Mouse (Mus musculus) neural tube, embryonic 15.5 days (tissue): Measurements from ENCODE around the gene Man2b2. TPM values are rescaled to one million over a fixed set of nuclear protein-coding genes. Genes with fewer than 3 reads are reported as not detected.
A peak's percentile ranks its signal among the peaks of the same experiment; 100 is the strongest.

Experiments
- ATAC-seq: fragments of 200-750 bp; cut with Nextera tagmentation; 2 replicates; pipeline ENCODE4 v1.8.0; 2017; ENCODE audit warnings: mild to moderate bottlenecking, moderate TSS enrichment, moderate library complexity; ENCODE audit not compliant: low FRiP score
- H3K27ac ChIP-seq: fragments of 300-500 bp; sonication (generic); replicated peaks from 2 replicates; pipeline ENCODE4 v1.5.1; 2015; ENCODE audit warnings: mild to moderate bottlenecking, inconsistent platforms
- H3K27me3 ChIP-seq: fragments of 300-500 bp; sonication (generic); replicated peaks from 2 replicates; pipeline ENCODE4 v1.6.1; 2015; ENCODE audit warnings: inconsistent platforms
- H3K36me3 ChIP-seq: fragments of 300-500 bp; sonication (generic); 2 replicates; pipeline ENCODE4 v1.6.1; 2015; ENCODE audit warnings: inconsistent platforms
- H3K4me1 ChIP-seq: fragments of 300-500 bp; sonication (generic); 2 replicates; pipeline ENCODE4 v1.6.1; 2015; ENCODE audit warnings: inconsistent platforms
- H3K4me2 ChIP-seq: fragments of 300-500 bp; sonication (generic); 2 replicates; pipeline ENCODE4 v1.6.1; 2015; ENCODE audit warnings: inconsistent platforms, mild to moderate bottlenecking, moderate library complexity
- H3K4me3 ChIP-seq: fragments of 300-500 bp; sonication (generic); replicated peaks from 2 replicates; pipeline ENCODE4 v1.5.1; 2015; ENCODE audit warnings: mild to moderate bottlenecking, inconsistent platforms
- H3K9ac ChIP-seq: fragments of 300-500 bp; sonication (generic); replicated peaks from 2 replicates; pipeline ENCODE4 v1.6.1; 2015; ENCODE audit warnings: mild to moderate bottlenecking, inconsistent platforms
- H3K9me3 ChIP-seq: fragments of 300-500 bp; sonication (generic); replicated peaks from 2 replicates; pipeline ENCODE4 v1.6.1; 2016; ENCODE audit warnings: inconsistent platforms
- WGBS: fragments of 180-500 bp; shearing (Covaris S2); methylation state at CpG from one replicate; pipeline ENCODE4 v1.1.7; 2015; ENCODE audit warnings: mixed read lengths; 5-methylcytosine and 5-hydroxymethylcytosine counted together
- polyA plus RNA-seq: library from polyadenylated mRNA; unstranded; fragments of >200 nt; fragmentation: Nextera tagmentation; extraction: Ambion mirVana; gene quantifications from 2 replicates; pipeline ENCODE4 v1.2.1, GENCODE M21; 2015

Gene Man2b2
- polyA plus RNA-seq = 13.2 and 14.4 TPM in 2 replicates

GRCm38 (mm10) chr5:36829913-36830879 is at the start of gene Man2b2:
Man2b2 (minus strand) TSS chr5:36830653.
- peak; percentile 81 for ATAC-seq
- 3% methylated on average over 46 of the region's 46 CpGs for WGBS
- Histone ChIP-seq H3K27me3 (no peaks in the 10 kb centered on the region), H3K36me3 (0 out of 2 replicates have a peak, but pooled peaks cover 6% of the 10 kb centered on the region), H3K4me3 (peak within 1 kb of the TSS; percentile 54), H3K4me2 (peak within 1 kb of the TSS; percentile 81), H3K9me3 (no peaks in the 10 kb centered on the region), H3K9ac (peak within 1 kb of the TSS; percentile 60), H3K4me1 (peaks cover 14% of the 10 kb centered on the region), H3K27ac (no peak within 1 kb of the TSS)

- no peak overlapping the region for H3K27ac ChIP-seq
- ATAC-seq = no peak
- H3K4me2 ChIP-seq = no peak overlapping the region
- H3K36me3 ChIP-seq = no peaks in the 10 kb centered on the region
- H3K4me3 ChIP-seq = no peak overlapping the region
- peaks cover 19% of the 10 kb centered on the region; the same call in 1 of the 2 replicates for H3K4me1 ChIP-seq
- no peaks in the 10 kb centered on the region for H3K27me3 ChIP-seq
- 86% methylated on average over 4 of the region's 4 CpGs for WGBS
- no peak overlapping the region for H3K9ac ChIP-seq
- no peaks in the 10 kb centered on the region for H3K9me3 ChIP-seq
Measured at GRCm38 (mm10) chr5:36878801-36879200, 48.3 kb upstream of the Man2b2 start.

- H3K9me3 ChIP-seq = no peaks in the 10 kb centered on the region
- WGBS = 93% methylated on average over 2 of the region's 2 CpGs
- no peaks in the 10 kb centered on the region; the same call in 1 of the 2 replicates for H3K27me3 ChIP-seq
- 0 out of 2 replicates have a peak, but pooled peaks cover 9% of the 10 kb centered on the region for H3K4me1 ChIP-seq
- no peak overlapping the region for H3K4me3 ChIP-seq
- H3K27ac ChIP-seq = no peak overlapping the region
- no peaks in the 10 kb centered on the region for H3K36me3 ChIP-seq
- no peak for ATAC-seq
- H3K4me2 ChIP-seq = no peak overlapping the region
- H3K9ac ChIP-seq = no peak overlapping the region
Measured at GRCm38 (mm10) chr5:36877641-36878040, 47.2 kb upstream of the Man2b2 start.

GRCm38 (mm10) chr5:36876777-36877396 is 46.4 kb upstream of the Man2b2 start:
- 46% methylated on average over 7 of the region's 7 CpGs for WGBS

GRCm38 (mm10) chr5:36875956-36876355 is 45.5 kb upstream of the Man2b2 start:
- H3K9me3 ChIP-seq = no peaks in the 10 kb centered on the region
- H3K9ac ChIP-seq = no peak overlapping the region
- no peak for ATAC-seq
- peaks cover 10% of the 10 kb centered on the region; the same call in 1 of the 2 replicates for H3K4me1 ChIP-seq
- 80% methylated on average over 4 of the region's 4 CpGs for WGBS
- no peak overlapping the region for H3K27ac ChIP-seq
- H3K27me3 ChIP-seq = no peaks in the 10 kb centered on the region; the same call in 1 of the 2 replicates
- no peaks in the 10 kb centered on the region for H3K36me3 ChIP-seq
- no peak overlapping the region for H3K4me2 ChIP-seq
- no peak overlapping the region for H3K4me3 ChIP-seq

More at GRCm38 (mm10) chr5:36876777-36877396, 46.4 kb upstream of the Man2b2 start:
- ATAC-seq = no peak
- Histone ChIP-seq H3K9me3 (no peaks in the 10 kb centered on the region), H3K27ac (no peak overlapping the region), H3K36me3 (no peaks in the 10 kb centered on the region), H3K4me3 (no peak overlapping the region), H3K27me3 (no peaks in the 10 kb centered on the region; the same call in 1 of the 2 replicates), H3K4me2 (no peak overlapping the region), H3K9ac (no peak overlapping the region), H3K4me1 (0 out of 2 replicates have a peak, but pooled peaks cover 8% of the 10 kb centered on the region)

- H3K4me1 ChIP-seq = peaks cover 35% of the 10 kb centered on the region
- ATAC-seq = no peak
- WGBS = 82% methylated on average over 6 of the region's 6 CpGs
- H3K9me3 ChIP-seq = no peaks in the 10 kb centered on the region
- H3K27ac ChIP-seq = no peak overlapping the region
- peak overlapping the region; percentile 83 for H3K4me2 ChIP-seq
- H3K27me3 ChIP-seq = peaks cover 24% of the 10 kb centered on the region
- no peak overlapping the region for H3K9ac ChIP-seq
- no peaks in the 10 kb centered on the region for H3K36me3 ChIP-seq
- H3K4me3 ChIP-seq = peak overlapping the region; percentile 67; the same call in 1 of the 2 replicates
Measured at GRCm38 (mm10) chr5:36870916-36871315, 40.5 kb upstream of the Man2b2 start.

GRCm38 (mm10) chr5:36869578-36870236 is 39.3 kb upstream of the Man2b2 start:
- H3K9me3 ChIP-seq = no peaks in the 10 kb centered on the region
- under 1% methylated on average over 55 of the region's 56 CpGs for WGBS
- H3K27me3 ChIP-seq = peaks cover 35% of the 10 kb centered on the region
- H3K36me3 ChIP-seq = no peaks in the 10 kb centered on the region
- H3K27ac ChIP-seq = peak overlapping the region; percentile 88
- H3K9ac ChIP-seq = peak overlapping the region; percentile 80
- H3K4me3 ChIP-seq = peak overlapping the region; percentile 67
- ATAC-seq = peak; percentile 61
- peaks cover 33% of the 10 kb centered on the region for H3K4me1 ChIP-seq
- H3K4me2 ChIP-seq = peak overlapping the region; percentile 83

- 0% methylated on average over 7 of the region's 7 CpGs for whole genome bisulfite sequencing
- Histone ChIP-seq H3K36me3 (no peaks in the 10 kb centered on the region), H3K4me3 (peak overlapping the region; percentile 67), H3K27ac (peak overlapping the region; percentile 88), H3K27me3 (peaks cover 35% of the 10 kb centered on the region), H3K4me2 (peak overlapping the region; percentile 83), H3K9me3 (no peaks in the 10 kb centered on the region), H3K4me1 (peaks cover 33% of the 10 kb centered on the region), H3K9ac (peak overlapping the region; percentile 80)
- ATAC-seq = peak; percentile 15
Measured at GRCm38 (mm10) chr5:36869186-36869577, 38.7 kb upstream of the Man2b2 start.

GRCm38 (mm10) chr5:36868266-36869090 is 38.0 kb upstream of the Man2b2 start, which contains the start of gene Ppp2r2c:
Ppp2r2c (plus strand) TSS chr5:36868513.
- WGBS = 1% methylated on average over 65 of the region's 108 CpGs
- ATAC-seq = peak; percentile 77
- H3K9me3 ChIP-seq = no peaks in the 10 kb centered on the region

GRCm38 (mm10) chr5:36867561-36867960 is 37.1 kb upstream of the Man2b2 start:
- 4% methylated on average over 6 of the region's 6 CpGs for WGBS
- Histone ChIP-seq H3K9ac (peak overlapping the region; percentile 80), H3K9me3 (no peaks in the 10 kb centered on the region), H3K36me3 (no peaks in the 10 kb centered on the region), H3K4me3 (peak overlapping the region; percentile 67), H3K4me1 (peaks cover 33% of the 10 kb centered on the region), H3K4me2 (peak overlapping the region; percentile 83), H3K27ac (peak overlapping the region; percentile 88), H3K27me3 (peaks cover 35% of the 10 kb centered on the region)
- ATAC-seq = peak; percentile 21

More at GRCm38 (mm10) chr5:36868266-36869090, 38.0 kb upstream of the Man2b2 start, which contains the start of gene Ppp2r2c:
- peak within 1 kb of the TSS; percentile 83 for H3K4me2 ChIP-seq
- H3K4me1 ChIP-seq = peaks cover 33% of the 10 kb centered on the region
- H3K27ac ChIP-seq = peak within 1 kb of the TSS; percentile 88
- peak within 1 kb of the TSS; percentile 80 for H3K9ac ChIP-seq
- H3K4me3 ChIP-seq = peak within 1 kb of the TSS; percentile 67
- H3K27me3 ChIP-seq = peaks cover 35% of the 10 kb centered on the region
- no peaks in the 10 kb centered on the region for H3K36me3 ChIP-seq
